Comparison of ENCODE assay signal across 9 mouse cellular contexts in genomic region chr10:93592456-93592855, GRCm38 (mm10). TPM values are rescaled to one million over a fixed set of nuclear protein-coding genes. Genes with fewer than 3 reads are reported as not detected.
DNase-seq lines count a peak whose midpoint lies in the region; ATAC-seq and TF ChIP-seq lines count a peak whose summit lies in the region.
"Had no signal": no experiment of that assay in that cellular context is flagged by ENCODE, and none has a peak within 500 bp of the region (broad histone marks: within the 10 kb centered on the region; RNA-seq: fewer than 3 reads in every experiment).

No protein-coding gene starts in this region.

- no peaks in the 10 kb centered on the region for H3K36me3 ChIP-seq in intestine, postnatal 0 days (ENCODE audit: control insufficient read depth, insufficient read depth)
- H3K36me3 ChIP-seq in intestine, embryonic 15.5 days = no peaks in the 10 kb centered on the region
- H3K36me3 ChIP-seq in forebrain, embryonic 14.5 days (ENCODE audit: control insufficient read depth, insufficient read depth, low read length) = peaks cover 5% of the 10 kb centered on the region; the same call in 1 of the 2 replicates

- H3K4me1 ChIP-seq in intestine, postnatal 0 days (replicated peaks; ENCODE audit: control insufficient read depth, insufficient read depth, low read length) = no peaks in the 10 kb centered on the region; the same call in 1 of the 2 replicates
- H3K4me1 ChIP-seq in intestine, embryonic 15.5 days (replicated peaks) = 0 out of 2 replicates have a peak, but pooled peaks cover 10% of the 10 kb centered on the region
- peaks cover 14% of the 10 kb centered on the region; the same call in 1 of the 2 replicates for H3K4me1 ChIP-seq in forebrain, embryonic 14.5 days (ENCODE audit: control insufficient read depth, insufficient read depth, low read length)

- POLR2A ChIA-PET in Patski (lab: Charles Lee) = no interaction called here

- ATAC-seq in intestine, postnatal 0 days = no peak
- no peak for ATAC-seq in intestine, embryonic 15.5 days
- no peak for ATAC-seq in Patski
- no peak for ATAC-seq in megakaryocyte, adult 5-6 weeks (ENCODE audit: poor library complexity, severe bottlenecking)
- no peak for ATAC-seq in forebrain, embryonic 14.5 days

- no peak overlapping the region for H3K4me2 ChIP-seq in intestine, postnatal 0 days (replicated peaks; ENCODE audit: low read depth)
- no peak overlapping the region for H3K4me2 ChIP-seq in intestine, embryonic 15.5 days (replicated peaks)
- no peak overlapping the region for H3K4me2 ChIP-seq in forebrain, embryonic 14.5 days (ENCODE audit: low read length)

- no peaks in the 10 kb centered on the region for H3K9me3 ChIP-seq in intestine, postnatal 0 days (ENCODE audit: control insufficient read depth)
- H3K9me3 ChIP-seq in intestine, embryonic 15.5 days = no peaks in the 10 kb centered on the region
- H3K9me3 ChIP-seq in forebrain, embryonic 14.5 days (replicated peaks; ENCODE audit: control insufficient read depth, low read length) = no peaks in the 10 kb centered on the region

- H3K9ac ChIP-seq in intestine, postnatal 0 days (ENCODE audit: low read depth, low read length) = no peak overlapping the region
- H3K9ac ChIP-seq in intestine, embryonic 15.5 days = no peak overlapping the region
- H3K9ac ChIP-seq in forebrain, embryonic 14.5 days (ENCODE audit: low read length) = no peak overlapping the region

- H3K4me3 ChIP-seq in intestine, postnatal 0 days (ENCODE audit: low read depth, low read length) = no peak overlapping the region
- no peak overlapping the region for H3K4me3 ChIP-seq in intestine, embryonic 15.5 days (replicated peaks)
- no peak overlapping the region for H3K4me3 ChIP-seq in forebrain, embryonic 14.5 days (ENCODE audit: low read depth, low read length)

- in situ Hi-C loops in Patski (cut with MboI; ENCODE audit: low pct_unique_long_range_greater_than_20kb) = loop anchor here (5.0 kb wide), 1 partner anchor 220 kb away; no protein-coding TSS in a partner anchor

- WGBS in intestine, postnatal 0 days = 53% methylated on average over 12 of the region's 12 CpGs
- 58% methylated on average over 12 of the region's 12 CpGs for WGBS in intestine, embryonic 15.5 days
- 57% methylated on average over 12 of the region's 12 CpGs for WGBS in forebrain, embryonic 14.5 days

- CTCF ChIA-PET in Patski (lab: Charles Lee) = interaction anchor here (1.6 kb wide), 1 partner anchor 220 kb away, joined by 5 read pairs; no protein-coding TSS in a partner anchor

- H3K27me3 ChIP-seq in intestine, postnatal 0 days (replicated peaks; ENCODE audit: control insufficient read depth, insufficient read depth, low read length) = no peaks in the 10 kb centered on the region
- H3K27me3 ChIP-seq in intestine, embryonic 15.5 days (replicated peaks) = no peaks in the 10 kb centered on the region; the same call in 1 of the 2 replicates
- no peaks in the 10 kb centered on the region for H3K27me3 ChIP-seq in Patski
- 0 out of 2 replicates have a peak, but pooled peaks cover 2% of the 10 kb centered on the region for H3K27me3 ChIP-seq in forebrain, embryonic 14.5 days (replicated peaks; ENCODE audit: control insufficient read depth, insufficient read depth, low read length)

- TF ChIP-seq CTCF in intestine, postnatal 0 days (IDR thresholded peaks at IDR 0.05; ENCODE audit: low read depth) = peak; percentile 60
- TF ChIP-seq CTCF in Patski (IDR thresholded peaks at IDR 0.05) = peak; percentile 36

- DNase-seq in 416B (ENCODE audit: low read depth) = peak; percentile 74
- DNase-seq in Patski (ENCODE audit: low read depth, low spot score) = no peak
- DNase-seq in kidney, postnatal 4 days = peak; percentile 31 to 48
- DNase-seq in ovary, postnatal 14 days (ENCODE audit: low spot score) = no peak
- no peak for DNase-seq in forebrain, embryonic 14.5 days (ENCODE audit: low spot score)

- H3K27ac ChIP-seq in intestine, postnatal 0 days (ENCODE audit: low read depth, low read length) = no peak overlapping the region
- H3K27ac ChIP-seq in intestine, embryonic 15.5 days = no peak overlapping the region
- no peak overlapping the region for H3K27ac ChIP-seq in forebrain, embryonic 14.5 days (ENCODE audit: low read depth, low read length)

RNA-seq across cellular contexts. Expression of gene Snrpf, which starts 3.0 kb away (rescaled TPM):
- polyA plus RNA-seq in intestine, postnatal 0 days (2015; fragmentation: Nextera tagmentation; extraction: Ambion mirVana) = 56.1 and 57.9 TPM in 2 replicates
- polyA plus RNA-seq in intestine, embryonic 15.5 days (2015; fragmentation: Nextera tagmentation; extraction: Ambion mirVana) = 110 and 122 TPM in 2 replicates
- 55.6 TPM for polyA plus RNA-seq in Patski (2021)
- 89.2 and 95.8 TPM in 2 replicates for total RNA-seq in megakaryocyte, adult 5-6 weeks (2015)
- 127 and 139 TPM in 2 replicates for total RNA-seq in megakaryocyte, adult 5-6 weeks (2017)
- polyA plus RNA-seq in forebrain, embryonic 14.5 days (2014; fragmentation: Nextera tagmentation; extraction: Ambion mirVana) = 103 and 123 TPM in 2 replicates

RNA-seq across cellular contexts. Expression of gene Ntn4, which starts 48.0 kb away (rescaled TPM):
- 0.10 and 0.25 TPM in 2 replicates for polyA plus RNA-seq in intestine, postnatal 0 days (2015; fragmentation: Nextera tagmentation; extraction: Ambion mirVana)
- 0.29 and 0.47 TPM in 2 replicates for polyA plus RNA-seq in intestine, embryonic 15.5 days (2015; fragmentation: Nextera tagmentation; extraction: Ambion mirVana)
- polyA plus RNA-seq in Patski (2021) = 159 TPM
- total RNA-seq in megakaryocyte, adult 5-6 weeks (2015) = 0.66 and 0.76 TPM in 2 replicates
- total RNA-seq in megakaryocyte, adult 5-6 weeks (2017) = 0.18 and 0.57 TPM in 2 replicates
- polyA plus RNA-seq in forebrain, embryonic 14.5 days (2014; fragmentation: Nextera tagmentation; extraction: Ambion mirVana) = 0.78 and 0.97 TPM in 2 replicates
- total RNA-seq: neutrophil, adult 5-6 weeks had no signal

RNA-seq across cellular contexts. Expression of gene Ccdc38, which starts 52.0 kb away (rescaled TPM):
- polyA plus RNA-seq in intestine, postnatal 0 days (2015; fragmentation: Nextera tagmentation; extraction: Ambion mirVana) = 0.10 and 0.14 TPM in 2 replicates
- 0.29 and 0.33 TPM in 2 replicates for polyA plus RNA-seq in intestine, embryonic 15.5 days (2015; fragmentation: Nextera tagmentation; extraction: Ambion mirVana)
- 0.12 TPM for polyA plus RNA-seq in Patski (2021)
- total RNA-seq in megakaryocyte, adult 5-6 weeks (2015) = not detected in 2 replicates
- total RNA-seq in megakaryocyte, adult 5-6 weeks (2017) = 0.18 TPM in 1 of 2 replicates, not detected in the other
- polyA plus RNA-seq in forebrain, embryonic 14.5 days (2014; fragmentation: Nextera tagmentation; extraction: Ambion mirVana) = 0.32 and 0.46 TPM in 2 replicates
- total RNA-seq: neutrophil, adult 5-6 weeks had no signal

RNA-seq across cellular contexts. Expression of gene Amdhd1, which starts 52.6 kb away (rescaled TPM):
- 0.09 TPM in 1 of 2 replicates, not detected in the other for polyA plus RNA-seq in intestine, postnatal 0 days (2015; fragmentation: Nextera tagmentation; extraction: Ambion mirVana)
- 0.85 and 1.2 TPM in 2 replicates for polyA plus RNA-seq in intestine, embryonic 15.5 days (2015; fragmentation: Nextera tagmentation; extraction: Ambion mirVana)
- 0.09 TPM for polyA plus RNA-seq in Patski (2021)
- not detected in 2 replicates for total RNA-seq in megakaryocyte, adult 5-6 weeks (2015)
- 0.37 TPM in 1 of 2 replicates, not detected in the other for total RNA-seq in megakaryocyte, adult 5-6 weeks (2017)
- polyA plus RNA-seq in forebrain, embryonic 14.5 days (2014; fragmentation: Nextera tagmentation; extraction: Ambion mirVana) = 0.18 TPM in 1 of 2 replicates, not detected in the other
- total RNA-seq: neutrophil, adult 5-6 weeks had no signal

Comparison
In these comparisons a context has a peak if more than half of its experiments do, and no peak if none do; other contexts are left out.
1. DNase-seq: peak in 416B (single experiment) and kidney, postnatal 4 days (2 of 2); none in Patski (single experiment), ovary, postnatal 14 days (single experiment) and forebrain, embryonic 14.5 days (single experiment).
2. RNA of gene Ntn4, which starts 48.0 kb away (polyA plus RNA-seq): 159 TPM in Patski (single experiment); 0.78 to 0.97 TPM in forebrain, embryonic 14.5 days, 0.29 to 0.47 TPM in intestine, embryonic 15.5 days and 0.10 to 0.25 TPM in intestine, postnatal 0 days; every median in the first group is over 10 times any median in the second.